Mouse (Mus musculus): ENCODE results near the gene Amd1. TPM values are rescaled to one million over a fixed set of nuclear protein-coding genes. Genes with fewer than 3 reads are reported as not detected.
"Not testable (repeated sequence)": the region's sequence is repeated elsewhere in the genome, so short reads cannot be mapped to it uniquely, and the experiment has no call there.

Amd1 gene
- polyA plus RNA-seq, 1 experiment from 2014 or later: 43.0 TPM

- 36% methylated on average over 7 of the region's 7 CpGs for WGBS
- H3K4me3 ChIP-seq (ENCODE audit: control insufficient read depth in 1 of 2, insufficient read depth in 1 of 2, low read depth in 1 of 2, low read length in 2 of 2): no peak overlapping the region
- no peaks in the 10 kb centered on the region for H3K36me3 ChIP-seq (ENCODE audit: control insufficient read depth, insufficient read depth, low read length)
- H3K9ac ChIP-seq (ENCODE audit: low read length): no peak overlapping the region
- ATAC-seq (ENCODE audit: insufficient number of reproducible peaks, insufficient read depth, low FRiP score, low read depth): no peak
- no peak overlapping the region for H3K27ac ChIP-seq (replicated peaks in 1 of 2; ENCODE audit: control insufficient read depth in 1 of 2, insufficient read depth in 1 of 2, low read depth in 2 of 2, low read length in 2 of 2)
- H3K27me3 ChIP-seq (ENCODE audit: control insufficient read depth, insufficient read depth, low read length): no peaks in the 10 kb centered on the region
- H3K4me1 ChIP-seq (ENCODE audit: control insufficient read depth in 2 of 2, insufficient read depth in 2 of 2, low read length in 2 of 2): peaks cover 2 to 10% of the 10 kb centered on the region in 2 experiments; a peak in 2 of 4 replicates
- H3K9me3 ChIP-seq (ENCODE audit: control insufficient read depth, low read length): no peaks in the 10 kb centered on the region
- no peak overlapping the region for H3K4me2 ChIP-seq (ENCODE audit: low read length)
These were observed 15.0 kb upstream of the Amd1 start for GRCm38 (mm10) chr10:40316841-40317585.

DNA sequence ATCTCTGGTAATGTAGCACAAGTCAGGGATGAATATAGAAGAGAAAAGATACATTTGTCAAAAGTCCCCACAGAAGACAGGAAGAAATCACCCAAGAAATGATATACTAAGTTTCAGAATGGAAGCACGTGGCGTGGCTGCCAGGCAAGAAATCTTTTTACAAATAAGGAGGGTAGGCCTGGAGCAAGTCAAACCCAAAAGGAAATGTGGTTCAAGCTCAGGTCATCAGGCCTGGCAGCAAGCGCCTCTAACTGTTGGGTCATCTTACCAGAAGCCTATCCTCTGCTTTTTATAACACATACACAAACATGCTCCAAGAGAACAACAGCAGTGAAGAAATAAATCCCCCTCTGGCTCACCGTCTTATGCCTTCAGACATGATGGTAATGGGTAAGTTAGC, 10.8 kb upstream of the Amd1 start:
- Histone ChIP-seq H3K4me2 (ENCODE audit: low read length) (no peak overlapping the region), H3K4me1 (ENCODE audit: control insufficient read depth in 2 of 2, insufficient read depth in 2 of 2, low read length in 2 of 2) (peaks cover 6 to 14% of the 10 kb centered on the region in 2 experiments; a peak in 2 of 4 replicates), H3K9ac (ENCODE audit: low read length) (no peak overlapping the region), H3K4me3 (ENCODE audit: control insufficient read depth in 1 of 2, insufficient read depth in 1 of 2, low read depth in 1 of 2, low read length in 2 of 2) (no peak overlapping the region), H3K36me3 (ENCODE audit: control insufficient read depth, insufficient read depth, low read length) (no peaks in the 10 kb centered on the region), H3K27ac (replicated peaks in 1 of 2; ENCODE audit: control insufficient read depth in 1 of 2, insufficient read depth in 1 of 2, low read depth in 2 of 2, low read length in 2 of 2) (0 out of 4 replicates have a peak overlapping the region, but pooled peaks of 1 of the 2 experiments have one; percentile 39), H3K27me3 (ENCODE audit: control insufficient read depth, insufficient read depth, low read length) (no peaks in the 10 kb centered on the region), H3K9me3 (ENCODE audit: control insufficient read depth, low read length) (no peaks in the 10 kb centered on the region)
- WGBS: 38% methylated on average over 4 of the region's 4 CpGs
- no peak for ATAC-seq (ENCODE audit: insufficient number of reproducible peaks, insufficient read depth, low FRiP score, low read depth)

- Histone ChIP-seq H3K27ac (replicated peaks in 1 of 2; ENCODE audit: control insufficient read depth in 1 of 2, insufficient read depth in 1 of 2, low read depth in 2 of 2, low read length in 2 of 2) (no peak overlapping the region), H3K4me3 (ENCODE audit: control insufficient read depth in 1 of 2, insufficient read depth in 1 of 2, low read depth in 1 of 2, low read length in 2 of 2) (no peak overlapping the region), H3K9me3 (ENCODE audit: control insufficient read depth, low read length) (peaks cover 5% of the 10 kb centered on the region), H3K9ac (ENCODE audit: low read length) (no peak overlapping the region), H3K4me2 (ENCODE audit: low read length) (no peak overlapping the region), H3K36me3 (ENCODE audit: control insufficient read depth, insufficient read depth, low read length) (no peaks in the 10 kb centered on the region), H3K27me3 (ENCODE audit: control insufficient read depth, insufficient read depth, low read length) (no peaks in the 10 kb centered on the region), H3K4me1 (ENCODE audit: control insufficient read depth in 2 of 2, insufficient read depth in 2 of 2, low read length in 2 of 2) (peaks cover 6 to 14% of the 10 kb centered on the region in 2 experiments; a peak in 2 of 4 replicates)
- peak; percentile 52; the same call in 1 of the 2 replicates for ATAC-seq (ENCODE audit: insufficient number of reproducible peaks, insufficient read depth, low FRiP score, low read depth)
- 61% methylated on average over 6 of the region's 6 CpGs for WGBS
These were observed 8.1 kb upstream of the Amd1 start for GRCm38 (mm10) chr10:40309884-40310635.

- no peak for ATAC-seq (ENCODE audit: insufficient number of reproducible peaks, insufficient read depth, low FRiP score, low read depth)
- H3K4me3 ChIP-seq (ENCODE audit: control insufficient read depth in 1 of 2, insufficient read depth in 1 of 2, low read depth in 1 of 2, low read length in 2 of 2): no peak overlapping the region
- WGBS: 69% methylated on average over 4 of the region's 4 CpGs
These were observed 6.0 kb upstream of the Amd1 start for GRCm38 (mm10) chr10:40307826-40308583.

DNA sequence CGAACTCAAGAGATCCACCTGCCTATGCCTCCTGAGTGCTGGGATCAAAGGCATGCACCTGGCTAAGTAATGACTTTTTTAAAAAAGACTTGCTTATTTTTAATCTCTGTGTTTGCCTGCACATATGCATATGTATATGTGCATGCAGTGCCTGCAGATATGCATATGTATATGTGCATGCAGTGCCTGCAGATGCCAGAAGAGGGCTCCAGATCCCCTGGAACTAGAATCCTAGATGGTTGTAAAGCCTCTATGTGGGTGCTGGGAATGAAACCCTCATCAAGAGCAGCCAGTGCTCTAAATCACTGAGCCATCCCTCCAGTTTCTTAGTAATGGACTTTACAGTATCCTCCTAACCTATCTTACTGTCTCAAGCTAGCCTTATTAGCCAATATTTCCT, 4.0 kb upstream of the Amd1 start:
- ATAC-seq (ENCODE audit: insufficient number of reproducible peaks, insufficient read depth, low FRiP score, low read depth): no peak
- no peak overlapping the region for H3K27ac ChIP-seq (replicated peaks in 1 of 2; ENCODE audit: control insufficient read depth in 1 of 2, insufficient read depth in 1 of 2, low read depth in 2 of 2, low read length in 2 of 2)
- H3K4me1 ChIP-seq (ENCODE audit: control insufficient read depth in 2 of 2, insufficient read depth in 2 of 2, low read length in 2 of 2): no peaks in the 10 kb centered on the region
- H3K4me3 ChIP-seq (ENCODE audit: control insufficient read depth in 1 of 2, insufficient read depth in 1 of 2, low read depth in 1 of 2, low read length in 2 of 2): no peak overlapping the region
- H3K4me2 ChIP-seq (ENCODE audit: low read length): no peak overlapping the region
- no peaks in the 10 kb centered on the region for H3K36me3 ChIP-seq (ENCODE audit: control insufficient read depth, insufficient read depth, low read length)
- peaks cover 5% of the 10 kb centered on the region for H3K9me3 ChIP-seq (ENCODE audit: control insufficient read depth, low read length)
- H3K27me3 ChIP-seq (ENCODE audit: control insufficient read depth, insufficient read depth, low read length): no peaks in the 10 kb centered on the region
- WGBS: 96% methylated on average over 1 of the region's 1 CpGs
- H3K9ac ChIP-seq (ENCODE audit: low read length): no peak overlapping the region

More at GRCm38 (mm10) chr10:40307826-40308583, 6.0 kb upstream of the Amd1 start:
- Histone ChIP-seq H3K4me1 (ENCODE audit: control insufficient read depth in 2 of 2, insufficient read depth in 2 of 2, low read length in 2 of 2) (peaks cover 6 to 13% of the 10 kb centered on the region in 2 experiments; a peak in 2 of 4 replicates), H3K27me3 (ENCODE audit: control insufficient read depth, insufficient read depth, low read length) (no peaks in the 10 kb centered on the region), H3K4me2 (ENCODE audit: low read length) (no peak overlapping the region), H3K27ac (replicated peaks in 1 of 2; ENCODE audit: control insufficient read depth in 1 of 2, insufficient read depth in 1 of 2, low read depth in 2 of 2, low read length in 2 of 2) (no peak overlapping the region), H3K36me3 (ENCODE audit: control insufficient read depth, insufficient read depth, low read length) (no peaks in the 10 kb centered on the region), H3K9ac (ENCODE audit: low read length) (no peak overlapping the region), H3K9me3 (ENCODE audit: control insufficient read depth, low read length) (peaks cover 5% of the 10 kb centered on the region)

- Histone ChIP-seq H3K9ac (ENCODE audit: low read length) (peak overlapping the region; percentile 96), H3K4me3 (ENCODE audit: control insufficient read depth in 1 of 2, insufficient read depth in 1 of 2, low read depth in 1 of 2, low read length in 2 of 2) (peak overlapping the region; percentile 93 to 96), H3K27ac (replicated peaks in 1 of 2; ENCODE audit: control insufficient read depth in 1 of 2, insufficient read depth in 1 of 2, low read depth in 2 of 2, low read length in 2 of 2) (peak overlapping the region; percentile 88 to 99), H3K4me2 (ENCODE audit: low read length) (peak overlapping the region; percentile 74), H3K4me1 (ENCODE audit: control insufficient read depth in 2 of 2, insufficient read depth in 2 of 2, low read length in 2 of 2) (peaks cover 0 to 17% of the 10 kb centered on the region in 2 experiments; a peak in 2 of 4 replicates)
- ATAC-seq (ENCODE audit: insufficient number of reproducible peaks, insufficient read depth, low FRiP score, low read depth): peak; percentile 38; the same call in 1 of the 2 replicates
- not testable (repeated sequence) for H3K27me3 ChIP-seq (ENCODE audit: control insufficient read depth, insufficient read depth, low read length); H3K9me3 ChIP-seq (ENCODE audit: control insufficient read depth, low read length); H3K36me3 ChIP-seq (ENCODE audit: control insufficient read depth, insufficient read depth, low read length)
- under 1% methylated on average over 54 of the region's 91 CpGs for WGBS
These were observed 558 bp downstream of the Amd1 start for GRCm38 (mm10) chr10:40301181-40302075.
